Mouse (Mus musculus) intestine, embryonic 16.5 days (tissue): ENCODE data around the gene Pla2r1. TPM values are rescaled to one million over a fixed set of nuclear protein-coding genes. Genes with fewer than 3 reads are reported as not detected.
A peak's percentile ranks its signal among the peaks of the same experiment; 100 is the strongest.

Experiments used
- ATAC-seq: fragments of 200-750 bp; cut with Nextera tagmentation; 2 replicates; pipeline ENCODE4 v1.8.0; 2017; ENCODE audit warnings: moderate TSS enrichment, moderate library complexity
- H3K27ac ChIP-seq: fragments of 300-500 bp; sonication (generic); 2 replicates; pipeline ENCODE4 v1.5.1; 2014; ENCODE audit warnings: mild to moderate bottlenecking, low read length
- H3K27me3 ChIP-seq: fragments of 300-500 bp; sonication (generic); replicated peaks from 2 replicates; pipeline ENCODE4 v1.6.1; 2014; ENCODE audit warnings: low read length, control low read depth, mixed read lengths; ENCODE audit not compliant: control insufficient read depth, insufficient read depth
- H3K36me3 ChIP-seq: fragments of 300-500 bp; sonication (generic); 2 replicates; pipeline ENCODE4 v1.6.1; 2014; ENCODE audit warnings: low read length, control low read depth; ENCODE audit not compliant: control insufficient read depth, insufficient read depth
- H3K4me1 ChIP-seq: fragments of 300-500 bp; sonication (generic); 2 replicates; pipeline ENCODE4 v1.6.1; 2014; ENCODE audit warnings: low read length, control low read depth, mixed read lengths; ENCODE audit not compliant: control insufficient read depth, insufficient read depth
- H3K4me2 ChIP-seq: fragments of 300-500 bp; sonication (generic); 2 replicates; pipeline ENCODE4 v1.6.1; 2014; ENCODE audit warnings: low read depth, low read length, control low read depth
- H3K4me3 ChIP-seq: fragments of 300-500 bp; sonication (generic); 2 replicates; pipeline ENCODE4 v1.5.1; 2014; ENCODE audit warnings: mild to moderate bottlenecking, low read length
- H3K9ac ChIP-seq: fragments of 300-500 bp; sonication (generic); 2 replicates; pipeline ENCODE4 v1.6.1; 2014; ENCODE audit warnings: low read depth, low read length
- H3K9me3 ChIP-seq: fragments of 300-500 bp; sonication (generic); 2 replicates; pipeline ENCODE4 v1.6.1; 2016; ENCODE audit warnings: low read length, control low read depth; ENCODE audit not compliant: control insufficient read depth
- WGBS: fragments of 180-500 bp; shearing (Covaris S2); extraction: QIAGEN DNeasy Blood & Tissue Kit; methylation state at CpG from one replicate; pipeline ENCODE4 v1.1.7; 2014; 5-methylcytosine and 5-hydroxymethylcytosine counted together
- polyA plus RNA-seq: library from polyadenylated mRNA; unstranded; fragments of >200 nt; fragmentation: Nextera tagmentation; extraction: Ambion mirVana; gene quantifications from 2 replicates; pipeline ENCODE4 v1.2.1, GENCODE M21; 2015

Gene Pla2r1
- polyA plus RNA-seq, 1 experiment from 2014 or later, result 2.4 TPM

DNA sequence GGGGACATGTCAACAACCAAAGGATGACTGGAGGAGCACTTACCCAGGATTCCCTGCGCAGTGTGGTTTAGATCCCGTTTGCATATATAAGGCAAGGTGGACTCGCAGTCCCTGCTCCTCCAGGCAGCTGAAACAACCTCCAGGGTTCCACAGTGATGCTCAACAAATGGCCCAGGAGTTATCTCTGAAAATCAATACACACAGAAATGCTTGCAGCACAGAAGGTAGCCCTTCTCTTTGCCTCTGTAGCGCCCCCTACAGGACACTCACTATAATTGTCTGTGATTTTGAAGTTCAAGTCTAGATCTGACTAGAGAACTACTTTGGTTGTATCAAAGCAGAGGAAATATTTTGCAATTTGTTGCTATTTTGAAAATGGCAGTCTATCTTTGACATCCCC lies 38.2 kb downstream of the Pla2r1 start:
- Histone ChIP-seq H3K9me3 (no peaks in the 10 kb centered on the region), H3K4me3 (no peak overlapping the region), H3K9ac (no peak overlapping the region), H3K27ac (no peak overlapping the region), H3K36me3 (no peaks in the 10 kb centered on the region), H3K27me3 (no peaks in the 10 kb centered on the region), H3K4me1 (no peaks in the 10 kb centered on the region), H3K4me2 (no peak overlapping the region)
- ATAC-seq, result no peak
- WGBS, result 74% methylated on average over 4 of the region's 4 CpGs

DNA sequence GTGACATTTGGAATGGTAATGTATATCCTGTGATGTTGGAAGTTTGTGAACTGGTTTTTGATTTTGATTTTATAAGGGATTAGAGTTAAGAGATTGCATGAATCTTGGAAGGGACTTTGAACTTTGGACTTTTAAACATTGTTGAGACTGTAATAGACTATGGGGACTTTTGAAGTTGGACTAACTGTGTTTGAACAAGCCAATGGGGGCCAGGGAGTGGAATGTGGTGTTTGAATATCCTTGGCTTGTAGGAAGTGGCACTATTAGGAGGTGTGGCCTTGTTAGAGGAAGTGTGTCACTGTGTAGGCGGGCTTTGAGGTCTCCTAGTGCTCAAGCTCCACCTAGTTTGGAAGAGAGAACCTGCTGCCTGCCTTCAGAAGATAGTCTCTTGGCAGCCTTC lies 42.4 kb downstream of the Pla2r1 start:
- Histone ChIP-seq H3K9me3 (no peaks in the 10 kb centered on the region), H3K4me1 (no peaks in the 10 kb centered on the region), H3K4me3 (no peak overlapping the region), H3K27me3 (no peaks in the 10 kb centered on the region), H3K9ac (no peak overlapping the region), H3K27ac (no peak overlapping the region), H3K36me3 (no peaks in the 10 kb centered on the region), H3K4me2 (no peak overlapping the region)
- ATAC-seq, result peak; percentile 56; the same call in 1 of the 2 replicates
- WGBS, result 83% methylated on average over 1 of the region's 1 CpGs

DNA sequence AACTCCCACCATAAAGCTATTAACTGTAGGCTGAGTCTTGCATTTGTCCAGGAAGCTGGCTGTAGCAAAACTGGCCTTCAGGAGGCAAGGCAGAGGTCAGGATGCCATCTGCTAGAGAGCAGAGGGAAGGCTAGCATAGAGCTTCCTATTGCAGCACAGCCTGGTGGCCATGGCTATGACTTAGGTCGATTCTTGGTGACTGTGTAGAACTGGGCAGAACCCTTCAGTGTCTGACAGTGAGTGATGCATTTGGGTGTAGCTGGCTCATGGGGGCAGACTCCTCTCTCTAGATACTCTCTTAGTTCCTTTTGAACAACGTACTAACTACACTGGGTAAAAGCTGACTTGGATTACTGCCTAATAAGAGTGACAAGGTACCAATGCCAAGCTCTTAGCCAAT lies 48.0 kb downstream of the Pla2r1 start:
- WGBS, result 41% methylated on average over 2 of the region's 2 CpGs
- Histone ChIP-seq H3K4me1 (no peaks in the 10 kb centered on the region), H3K9ac (no peak overlapping the region), H3K27me3 (no peaks in the 10 kb centered on the region), H3K4me3 (no peak overlapping the region), H3K9me3 (no peaks in the 10 kb centered on the region), H3K36me3 (no peaks in the 10 kb centered on the region), H3K4me2 (no peak overlapping the region), H3K27ac (no peak overlapping the region)
- no peak for ATAC-seq

DNA sequence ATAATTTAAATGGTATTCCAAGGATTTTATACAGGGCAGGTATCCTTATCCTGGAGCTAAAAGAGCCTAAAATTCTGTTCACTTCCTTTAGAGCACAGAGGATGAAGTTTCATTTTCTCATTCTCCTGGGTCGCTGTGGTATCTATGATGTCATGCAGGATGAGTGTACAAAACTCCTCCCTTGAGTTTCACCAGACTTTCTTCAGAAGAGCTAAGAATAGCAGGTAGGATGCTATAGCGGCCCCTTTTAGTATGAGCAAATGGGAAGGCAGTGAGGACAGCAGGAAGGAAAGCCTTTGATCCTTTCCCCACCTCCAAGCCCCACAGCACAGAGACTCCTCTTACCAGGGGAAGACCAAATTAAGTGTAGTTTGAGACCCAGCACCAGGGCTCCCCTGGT lies 48.4 kb downstream of the Pla2r1 start:
- 44% methylated on average over 2 of the region's 2 CpGs for WGBS
- no peak overlapping the region for H3K4me3 ChIP-seq
- no peaks in the 10 kb centered on the region for H3K9me3 ChIP-seq
- H3K36me3 ChIP-seq, result no peaks in the 10 kb centered on the region
- ATAC-seq, result no peak
- H3K4me2 ChIP-seq, result no peak overlapping the region
- no peaks in the 10 kb centered on the region for H3K4me1 ChIP-seq
- no peaks in the 10 kb centered on the region for H3K27me3 ChIP-seq
- no peak overlapping the region for H3K27ac ChIP-seq
- no peak overlapping the region for H3K9ac ChIP-seq

- Histone ChIP-seq H3K9ac (no peak overlapping the region), H3K27ac (no peak overlapping the region), H3K4me3 (no peak overlapping the region), H3K4me1 (no peaks in the 10 kb centered on the region), H3K36me3 (no peaks in the 10 kb centered on the region), H3K9me3 (no peaks in the 10 kb centered on the region), H3K4me2 (no peak overlapping the region), H3K27me3 (no peaks in the 10 kb centered on the region)
- ATAC-seq, result no peak
- 80% methylated on average over 4 of the region's 4 CpGs for WGBS
These were observed 49.1 kb downstream of the Pla2r1 start for GRCm38 (mm10) chr2:60503991-60504390.

- Histone ChIP-seq H3K27ac (no peak overlapping the region), H3K36me3 (no peaks in the 10 kb centered on the region), H3K27me3 (no peaks in the 10 kb centered on the region), H3K4me3 (no peak overlapping the region), H3K4me2 (no peak overlapping the region), H3K9ac (no peak overlapping the region), H3K4me1 (no peaks in the 10 kb centered on the region), H3K9me3 (no peaks in the 10 kb centered on the region)
- no peak for ATAC-seq
- 71% methylated on average over 1 of the region's 1 CpGs for WGBS
These were observed 52.5 kb downstream of the Pla2r1 start for GRCm38 (mm10) chr2:60500583-60501116.

DNA sequence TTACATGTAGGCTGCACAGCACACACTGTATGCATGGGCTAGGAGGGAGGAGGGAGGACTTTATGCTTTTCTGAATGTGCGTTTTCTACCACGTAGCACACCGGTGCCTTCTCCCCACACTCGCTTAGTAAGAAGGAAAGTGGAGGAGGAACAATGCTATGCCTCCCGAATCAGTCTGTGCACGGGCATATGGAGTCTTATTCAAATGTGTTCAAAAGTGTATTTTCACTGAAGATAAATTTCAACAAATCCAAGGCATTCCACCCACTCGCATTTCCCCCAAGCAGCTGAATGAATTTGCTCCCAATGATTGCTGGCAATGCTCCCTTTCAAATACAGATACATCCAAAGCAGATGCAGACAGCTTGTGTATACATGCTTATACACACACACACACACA lies 73.2 kb downstream of the Pla2r1 start:
- 88% methylated on average over 7 of the region's 7 CpGs for WGBS
- ATAC-seq, result no peak

GRCm38 (mm10) chr2:60478778-60479177 lies 74.3 kb downstream of the Pla2r1 start:
- no peaks in the 10 kb centered on the region for H3K4me1 ChIP-seq
- no peak for ATAC-seq
- no peak overlapping the region for H3K27ac ChIP-seq
- H3K27me3 ChIP-seq, result no peaks in the 10 kb centered on the region
- no peaks in the 10 kb centered on the region for H3K36me3 ChIP-seq
- H3K4me2 ChIP-seq, result no peak overlapping the region
- no peak overlapping the region for H3K9ac ChIP-seq
- no peaks in the 10 kb centered on the region for H3K9me3 ChIP-seq
- 91% methylated on average over 2 of the region's 2 CpGs for WGBS
- no peak overlapping the region for H3K4me3 ChIP-seq

More for the DNA sequence above, 73.2 kb downstream of the Pla2r1 start:
- Histone ChIP-seq H3K36me3 (no peaks in the 10 kb centered on the region), H3K9ac (no peak overlapping the region), H3K27me3 (no peaks in the 10 kb centered on the region), H3K27ac (no peak overlapping the region), H3K4me1 (no peaks in the 10 kb centered on the region), H3K4me3 (no peak overlapping the region), H3K4me2 (no peak overlapping the region), H3K9me3 (no peaks in the 10 kb centered on the region)

DNA sequence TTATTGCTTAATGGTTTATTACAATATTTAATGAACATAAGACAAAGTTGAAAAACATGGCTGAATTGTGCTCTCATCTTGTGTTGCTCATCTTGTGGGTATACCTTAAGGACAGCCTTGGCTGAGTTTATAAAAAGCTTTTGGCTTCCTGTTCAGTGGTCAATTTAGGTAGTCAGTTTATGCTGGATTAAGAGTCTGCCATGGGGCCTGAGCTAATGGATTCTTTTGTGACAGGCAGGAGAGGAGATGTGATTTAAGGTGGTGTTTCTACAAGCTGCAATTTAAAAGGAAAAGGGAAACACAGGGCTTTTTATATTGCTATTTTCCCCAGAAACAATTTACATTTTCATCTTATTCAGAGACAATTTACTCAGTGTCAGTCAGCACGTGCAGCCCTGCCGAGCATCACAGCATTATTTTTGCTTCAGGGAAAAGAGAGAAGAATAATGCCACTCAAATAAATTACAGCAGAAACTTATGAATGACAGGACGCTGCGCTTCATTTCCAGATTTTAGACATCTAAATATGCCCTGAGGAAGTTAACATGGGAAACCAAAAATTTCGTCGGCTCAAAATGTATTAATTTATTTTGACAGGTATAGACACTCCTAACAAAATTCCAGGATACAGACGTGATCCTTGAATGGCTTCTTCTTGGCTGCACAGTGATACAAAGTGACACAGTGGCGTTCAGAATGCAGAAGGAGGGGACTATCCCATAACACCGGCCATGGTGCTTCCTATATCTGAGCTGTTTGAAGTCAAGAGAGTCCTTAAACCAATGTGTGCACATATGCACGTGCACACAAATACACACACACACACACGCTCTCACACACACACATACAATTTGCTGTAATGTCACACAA lies 84.0 kb downstream of the Pla2r1 start:
- no peaks in the 10 kb centered on the region for H3K4me1 ChIP-seq
- no peaks in the 10 kb centered on the region for H3K27me3 ChIP-seq
- WGBS, result 63% methylated on average over 11 of the region's 11 CpGs
- no peak overlapping the region for H3K9ac ChIP-seq
- no peak overlapping the region for H3K27ac ChIP-seq
- no peak overlapping the region for H3K4me3 ChIP-seq
- H3K36me3 ChIP-seq, result no peaks in the 10 kb centered on the region
- no peak for ATAC-seq
- no peak overlapping the region for H3K4me2 ChIP-seq
- H3K9me3 ChIP-seq, result no peaks in the 10 kb centered on the region
